Mouse (Mus musculus): ENCODE results near the gene Csf1. TPM values are rescaled to one million over a fixed set of nuclear protein-coding genes. Genes with fewer than 3 reads are reported as not detected.

Csf1 gene
- total and polyA plus RNA-seq, 3 experiments, result 30.0 to 41.7 (median 32.9) TPM

- TF ChIP-seq POLR2A (IDR thresholded peaks at IDR 0.05; ENCODE audit: insufficient read depth, low read depth, low read length) (no peak), CTCF (IDR thresholded peaks at IDR 0.05) (no peak), EP300 (IDR thresholded peaks at IDR 0.05; ENCODE audit: insufficient read depth, low read depth, low read length) (no peak)
- H3K27me3 ChIP-seq (ENCODE audit: control insufficient read depth, insufficient read depth, low read length), result no peaks in the 10 kb centered on the region
- intact Hi-C loops (cut with DNase I), result loop anchor here (2.0 kb wide), 2 partner anchors 35 to 107 kb away; no protein-coding TSS in a partner anchor
- peak overlapping the region; percentile 96 for H3K9ac ChIP-seq (ENCODE audit: low read depth, low read length)
- DNase-seq, result no peak
- peaks cover 2% of the 10 kb centered on the region for H3K79me2 ChIP-seq (replicated peaks; ENCODE audit: control insufficient read depth, insufficient read depth, low read length)
- H3K4me3 ChIP-seq, result peak overlapping the region; percentile 92
- 16% methylated on average over 2 of the region's 2 CpGs for WGBS
- H3K36me3 ChIP-seq (ENCODE audit: control insufficient read depth, insufficient read depth, low read length), result peaks cover 22% of the 10 kb centered on the region
- H3K27ac ChIP-seq, result peak overlapping the region; percentile 95
- peaks cover 25% of the 10 kb centered on the region for H3K4me1 ChIP-seq (ENCODE audit: control insufficient read depth, insufficient read depth, low read length)
Observed at GRCm38 (mm10) chr3:107758176-107758575, 2.1 kb downstream of the Csf1 start.

GRCm38 (mm10) chr3:107757365-107758129, 2.7 kb downstream of the Csf1 start:
- Histone ChIP-seq H3K79me2 (replicated peaks; ENCODE audit: control insufficient read depth, insufficient read depth, low read length) (peaks cover 2% of the 10 kb centered on the region), H3K4me3 (peak overlapping the region; percentile 92), H3K36me3 (ENCODE audit: control insufficient read depth, insufficient read depth, low read length) (peaks cover 28% of the 10 kb centered on the region), H3K27me3 (ENCODE audit: control insufficient read depth, insufficient read depth, low read length) (no peaks in the 10 kb centered on the region), H3K4me1 (ENCODE audit: control insufficient read depth, insufficient read depth, low read length) (peaks cover 26% of the 10 kb centered on the region), H3K9ac (ENCODE audit: low read depth, low read length) (peak overlapping the region; percentile 96), H3K27ac (peak overlapping the region; percentile 95)
- TF ChIP-seq EP300 (IDR thresholded peaks at IDR 0.05; ENCODE audit: insufficient read depth, low read depth, low read length), result no peak
- no peak for TF ChIP-seq CTCF (IDR thresholded peaks at IDR 0.05)
- no peak for TF ChIP-seq POLR2A (IDR thresholded peaks at IDR 0.05; ENCODE audit: insufficient read depth, low read depth, low read length)
- intact Hi-C loops (cut with DNase I), result loop anchor here (2.0 kb wide), 2 partner anchors 35 to 107 kb away; no protein-coding TSS in a partner anchor
- WGBS, result 51% methylated on average over 5 of the region's 5 CpGs
- no peak for DNase-seq

- intact Hi-C loops (cut with DNase I), result no loop called here
- peak in 1 of 2 experiments; percentile 52 for DNase-seq
- Histone ChIP-seq H3K36me3 (ENCODE audit: control insufficient read depth, insufficient read depth, low read length) (peaks cover 34% of the 10 kb centered on the region), H3K79me2 (replicated peaks; ENCODE audit: control insufficient read depth, insufficient read depth, low read length) (peaks cover 2% of the 10 kb centered on the region), H3K27me3 (ENCODE audit: control insufficient read depth, insufficient read depth, low read length) (no peaks in the 10 kb centered on the region), H3K27ac (peak overlapping the region; percentile 95), H3K4me3 (no peak overlapping the region; the same call in 1 of the 2 replicates), H3K9ac (ENCODE audit: low read depth, low read length) (no peak overlapping the region), H3K4me1 (ENCODE audit: control insufficient read depth, insufficient read depth, low read length) (peaks cover 28% of the 10 kb centered on the region)
- WGBS, result 15% methylated on average over 2 of the region's 2 CpGs
- 0 out of 2 replicates have a peak, but pooled peaks have one; percentile 35 for TF ChIP-seq EP300 (IDR thresholded peaks at IDR 0.05; ENCODE audit: insufficient read depth, low read depth, low read length)
- no peak for TF ChIP-seq POLR2A (IDR thresholded peaks at IDR 0.05; ENCODE audit: insufficient read depth, low read depth, low read length)
Observed at GRCm38 (mm10) chr3:107756481-107756866, 3.8 kb downstream of the Csf1 start.

GRCm38 (mm10) chr3:107755702-107756480, 4.4 kb downstream of the Csf1 start:
- Histone ChIP-seq H3K9ac (ENCODE audit: low read depth, low read length) (no peak overlapping the region), H3K36me3 (ENCODE audit: control insufficient read depth, insufficient read depth, low read length) (peaks cover 39% of the 10 kb centered on the region), H3K4me3 (no peak overlapping the region), H3K27me3 (ENCODE audit: control insufficient read depth, insufficient read depth, low read length) (no peaks in the 10 kb centered on the region), H3K27ac (peak overlapping the region; percentile 95), H3K79me2 (replicated peaks; ENCODE audit: control insufficient read depth, insufficient read depth, low read length) (peaks cover 2% of the 10 kb centered on the region), H3K4me1 (ENCODE audit: control insufficient read depth, insufficient read depth, low read length) (peaks cover 28% of the 10 kb centered on the region)
- TF ChIP-seq CTCF (IDR thresholded peaks at IDR 0.05) (no peak), POLR2A (IDR thresholded peaks at IDR 0.05; ENCODE audit: insufficient read depth, low read depth, low read length) (no peak), EP300 (IDR thresholded peaks at IDR 0.05; ENCODE audit: insufficient read depth, low read depth, low read length) (no peak)
- intact Hi-C loops (cut with DNase I), result loop anchor here (2.0 kb wide), 1 partner anchor 59 kb away; the partner anchor contains the start of gene Ahcyl1
- WGBS, result 61% methylated on average over 5 of the region's 5 CpGs
- DNase-seq, result no peak

GRCm38 (mm10) chr3:107754632-107755031, 5.6 kb downstream of the Csf1 start:
- H3K36me3 ChIP-seq (ENCODE audit: control insufficient read depth, insufficient read depth, low read length), result peaks cover 47% of the 10 kb centered on the region
- H3K27ac ChIP-seq, result no peak overlapping the region
- H3K9ac ChIP-seq (ENCODE audit: low read depth, low read length), result no peak overlapping the region
- peaks cover 2% of the 10 kb centered on the region for H3K79me2 ChIP-seq (replicated peaks; ENCODE audit: control insufficient read depth, insufficient read depth, low read length)
- TF ChIP-seq EP300 (IDR thresholded peaks at IDR 0.05; ENCODE audit: insufficient read depth, low read depth, low read length) (no peak), POLR2A (IDR thresholded peaks at IDR 0.05; ENCODE audit: insufficient read depth, low read depth, low read length) (no peak), CTCF (IDR thresholded peaks at IDR 0.05) (peak; percentile 98; the same call in 1 of the 2 replicates)
- DNase-seq, result peak in 1 of 2 experiments; percentile 55
- WGBS, result 44% methylated on average over 3 of the region's 3 CpGs
- intact Hi-C loops (cut with DNase I), result loop anchor here (2.0 kb wide), 1 partner anchor 58 kb away; the partner anchor contains the start of gene Ahcyl1
- no peaks in the 10 kb centered on the region for H3K27me3 ChIP-seq (ENCODE audit: control insufficient read depth, insufficient read depth, low read length)
- H3K4me1 ChIP-seq (ENCODE audit: control insufficient read depth, insufficient read depth, low read length), result peaks cover 28% of the 10 kb centered on the region
- H3K4me3 ChIP-seq, result no peak overlapping the region
